Comparison of ENCODE assay signal across 17 mouse cellular contexts in the genomic region with DNA sequence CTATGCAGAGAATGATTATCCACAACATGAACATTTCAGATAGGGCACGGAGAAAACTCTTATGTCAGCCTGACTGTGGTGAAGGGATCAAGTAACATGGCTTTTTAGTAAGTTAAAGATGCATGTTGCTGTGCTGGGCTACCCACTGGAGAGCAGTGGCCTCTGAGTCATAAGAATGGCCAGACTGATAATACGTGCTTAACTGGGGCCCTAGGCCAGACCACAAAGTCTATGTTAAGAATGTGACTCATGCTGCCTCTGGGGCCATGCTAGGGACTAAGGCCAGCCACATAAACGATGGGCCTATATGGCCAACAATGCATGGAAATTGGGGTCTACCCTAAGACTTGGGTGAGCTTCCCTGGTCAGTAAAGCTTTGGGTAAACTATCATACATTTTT. TPM values are rescaled to one million over a fixed set of nuclear protein-coding genes. Genes with fewer than 3 reads are reported as not detected.
A peak's percentile ranks its signal among the peaks of the same experiment; 100 is the strongest.
DNase-seq lines count a peak whose midpoint lies in the region; ATAC-seq and TF ChIP-seq lines count a peak whose summit lies in the region.
"Had no signal": no experiment of that assay in that cellular context is flagged by ENCODE, and none has a peak within 500 bp of the region (broad histone marks: within the 10 kb centered on the region; RNA-seq: fewer than 3 reads in every experiment).

No protein-coding gene starts in this region.

- no peak overlapping the region for H3K4me2 ChIP-seq in liver, embryonic 11.5 days
- H3K4me2 ChIP-seq in embryonic facial prominence, embryonic 15.5 days (replicated peaks), result no peak overlapping the region
- no peak overlapping the region for H3K4me2 ChIP-seq in hindbrain, embryonic 16.5 days (ENCODE audit: low read length)
- H3K4me2 ChIP-seq: embryonic facial prominence, embryonic 13.5 days; kidney, embryonic 15.5 days; midbrain, embryonic 12.5 days; neural tube, embryonic 12.5 days had no signal

- intact Hi-C loops in left cerebral cortex, postnatal 4 days (cut with DNase I), result no loop called here

- H3K4me3 ChIP-seq in liver, embryonic 11.5 days (ENCODE audit: low read depth, low read length), result no peak overlapping the region
- H3K4me3 ChIP-seq in MEL (ENCODE audit: control insufficient read depth in 1 of 2, insufficient read depth in 1 of 2, low read depth in 2 of 2, low read length in 2 of 2), result no peak overlapping the region
- no peak overlapping the region for H3K4me3 ChIP-seq in embryonic facial prominence, embryonic 15.5 days (replicated peaks)
- no peak overlapping the region for H3K4me3 ChIP-seq in limb, embryonic 10.5 days
- H3K4me3 ChIP-seq in hindbrain, embryonic 16.5 days (ENCODE audit: low read length), result no peak overlapping the region
- H3K4me3 ChIP-seq: embryonic facial prominence, embryonic 13.5 days; kidney, embryonic 15.5 days; midbrain, embryonic 12.5 days; neural tube, embryonic 12.5 days had no signal

- no peak for TF ChIP-seq POLR2A in MEL (IDR thresholded peaks at IDR 0.05; ENCODE audit: control insufficient read depth in 1 of 2, insufficient read depth in 1 of 2, low read depth in 1 of 2, low read length in 2 of 2, poor library complexity in 1 of 2)

- H3K36me3 ChIP-seq in liver, embryonic 11.5 days (ENCODE audit: control insufficient read depth, insufficient read depth, low read length), result peaks cover 41% of the 10 kb centered on the region
- H3K36me3 ChIP-seq in MEL (ENCODE audit: control insufficient read depth in 1 of 2, insufficient read depth in 2 of 2, low read length in 2 of 2), result no peaks in the 10 kb centered on the region
- peaks cover 60% of the 10 kb centered on the region for H3K36me3 ChIP-seq in embryonic facial prominence, embryonic 15.5 days
- H3K36me3 ChIP-seq in limb, embryonic 10.5 days, result peaks cover 98% of the 10 kb centered on the region
- 0 out of 2 replicates have a peak, but pooled peaks cover 6% of the 10 kb centered on the region for H3K36me3 ChIP-seq in hindbrain, embryonic 16.5 days (ENCODE audit: control insufficient read depth, insufficient read depth, low read length)

- H3K4me1 ChIP-seq in liver, embryonic 11.5 days (replicated peaks; ENCODE audit: control insufficient read depth, insufficient read depth, low read length), result peaks cover 6% of the 10 kb centered on the region
- H3K4me1 ChIP-seq in MEL (ENCODE audit: control insufficient read depth in 1 of 2, insufficient read depth in 2 of 2, low read length in 2 of 2), result peaks cover 0 to 3% of the 10 kb centered on the region in 2 experiments; a peak in 1 of 4 replicates
- 0 out of 2 replicates have a peak, but pooled peaks cover 6% of the 10 kb centered on the region for H3K4me1 ChIP-seq in embryonic facial prominence, embryonic 15.5 days
- H3K4me1 ChIP-seq in limb, embryonic 10.5 days, result peaks cover 11% of the 10 kb centered on the region
- H3K4me1 ChIP-seq in hindbrain, embryonic 16.5 days (ENCODE audit: control insufficient read depth, insufficient read depth, low read depth, low read length), result no peaks in the 10 kb centered on the region
- H3K4me1 ChIP-seq: kidney, embryonic 15.5 days had no signal

- no peak overlapping the region for H3K27ac ChIP-seq in liver, embryonic 11.5 days (ENCODE audit: low read depth, low read length)
- H3K27ac ChIP-seq in MEL (ENCODE audit: control insufficient read depth, low read depth, low read length), result no peak overlapping the region
- H3K27ac ChIP-seq in embryonic facial prominence, embryonic 15.5 days (replicated peaks), result no peak overlapping the region
- no peak overlapping the region for H3K27ac ChIP-seq in limb, embryonic 10.5 days
- H3K27ac ChIP-seq in hindbrain, embryonic 16.5 days (ENCODE audit: low read depth, low read length), result no peak overlapping the region
- H3K27ac ChIP-seq: embryonic facial prominence, embryonic 13.5 days; kidney, embryonic 15.5 days; liver, embryonic 14.5 days; midbrain, embryonic 12.5 days; neural tube, embryonic 12.5 days had no signal

- ATAC-seq in liver, embryonic 11.5 days (replicated peaks; ENCODE audit: low FRiP score), result peak; percentile 72
- ATAC-seq in embryonic facial prominence, embryonic 15.5 days (ENCODE audit: insufficient number of reproducible peaks, low FRiP score, low TSS enrichment, low read depth), result peak; percentile 69; the same call in 1 of the 2 replicates
- no peak for ATAC-seq in frontal cortex, adult (ENCODE audit: low TSS enrichment)
- no peak for ATAC-seq in hindbrain, embryonic 16.5 days

- TF ChIP-seq RAD21 in MEL (IDR thresholded peaks at IDR 0.05; ENCODE audit: low read depth, low read length), result no peak

- WGBS in liver, embryonic 11.5 days, result 34% methylated on average over 3 of the region's 3 CpGs
- 52% methylated on average over 3 of the region's 3 CpGs for WGBS in embryonic facial prominence, embryonic 15.5 days
- 90% methylated on average over 3 of the region's 3 CpGs for WGBS in limb, embryonic 10.5 days
- 77% methylated on average over 3 of the region's 3 CpGs for WGBS in hindbrain, embryonic 16.5 days

- no peak for TF ChIP-seq CTCF in MEL (IDR thresholded peaks at IDR 0.05 in 2 of 3, conservative IDR thresholded peaks at IDR 0.05 in 1 of 3; ENCODE audit: control insufficient read depth in 1 of 3, insufficient read depth in 1 of 3, low read depth in 2 of 3, low read length in 3 of 3, poor library complexity in 1 of 3, severe bottlenecking in 1 of 3)

- H3K9ac ChIP-seq in liver, embryonic 11.5 days (ENCODE audit: low read depth, low read length), result no peak overlapping the region
- no peak overlapping the region for H3K9ac ChIP-seq in MEL (ENCODE audit: control insufficient read depth, low read depth, low read length, poor library complexity, severe bottlenecking)
- no peak overlapping the region for H3K9ac ChIP-seq in embryonic facial prominence, embryonic 15.5 days
- H3K9ac ChIP-seq in hindbrain, embryonic 16.5 days (ENCODE audit: low read depth, low read length), result no peak overlapping the region
- H3K9ac ChIP-seq: embryonic facial prominence, embryonic 13.5 days; kidney, embryonic 15.5 days; liver, embryonic 14.5 days; midbrain, embryonic 12.5 days; neural tube, embryonic 12.5 days had no signal

- no peaks in the 10 kb centered on the region for H3K9me3 ChIP-seq in liver, embryonic 11.5 days (ENCODE audit: control insufficient read depth, low read length)
- no peaks in the 10 kb centered on the region for H3K9me3 ChIP-seq in MEL (replicated peaks; ENCODE audit: insufficient read depth, low read length)
- H3K9me3 ChIP-seq in embryonic facial prominence, embryonic 15.5 days (replicated peaks), result no peaks in the 10 kb centered on the region
- no peaks in the 10 kb centered on the region for H3K9me3 ChIP-seq in limb, embryonic 10.5 days (replicated peaks)
- H3K9me3 ChIP-seq in hindbrain, embryonic 16.5 days (ENCODE audit: control insufficient read depth, low read length), result no peaks in the 10 kb centered on the region
- H3K9me3 ChIP-seq: embryonic facial prominence, embryonic 13.5 days; kidney, embryonic 15.5 days; midbrain, embryonic 12.5 days; neural tube, embryonic 12.5 days had no signal

- DNase-seq in liver, embryonic 11.5 days (ENCODE audit: low spot score), result no peak
- DNase-seq in liver, result no peak
- peak; percentile 52 for DNase-seq in MEL (ENCODE audit: low read depth, low spot score)
- peak; percentile 23 for DNase-seq in limb, embryonic 10.5 days (ENCODE audit: low spot score)
- DNase-seq in left cerebral cortex, postnatal 4 days, result no peak
- DNase-seq: adrenal gland, postnatal 25 days; cerebellum, adult 9-10 months; layer of hippocampus, postnatal 36 days; thymus, postnatal 36 days had no signal

- no peaks in the 10 kb centered on the region for H3K79me2 ChIP-seq in MEL (ENCODE audit: control insufficient read depth, insufficient read depth, low read length, poor library complexity)

- peak; percentile 29 to 42; a peak in 3 of 4 replicates for TF ChIP-seq EP300 in MEL (IDR thresholded peaks at IDR 0.05; ENCODE audit: low read depth in 1 of 2, low read length in 2 of 2)

- no peaks in the 10 kb centered on the region for H3K27me3 ChIP-seq in liver, embryonic 11.5 days (replicated peaks; ENCODE audit: control insufficient read depth, insufficient read depth, low read length)
- peaks cover 1 to 3% of the 10 kb centered on the region in 2 experiments; a peak in 3 of 4 replicates for H3K27me3 ChIP-seq in MEL (ENCODE audit: control insufficient read depth in 1 of 2, insufficient read depth in 2 of 2, low read length in 2 of 2)
- no peaks in the 10 kb centered on the region for H3K27me3 ChIP-seq in embryonic facial prominence, embryonic 15.5 days
- H3K27me3 ChIP-seq in limb, embryonic 10.5 days (ENCODE audit: low read depth, poor library complexity, severe bottlenecking), result no peaks in the 10 kb centered on the region
- no peaks in the 10 kb centered on the region for H3K27me3 ChIP-seq in hindbrain, embryonic 16.5 days (replicated peaks; ENCODE audit: control insufficient read depth, insufficient read depth, low read length)
- H3K27me3 ChIP-seq: embryonic facial prominence, embryonic 13.5 days; kidney, embryonic 15.5 days; midbrain, embryonic 12.5 days; neural tube, embryonic 12.5 days had no signal

TF ChIP-seq in MEL, 35 proteins besides CTCF, POLR2A, EP300 and RAD21:
- TF ChIP-seq GATA1 (IDR thresholded peaks at IDR 0.05; ENCODE audit: low read depth, low read length) (peak; percentile 32; the same call in 1 of the 2 replicates), HCFC1 (IDR thresholded peaks at IDR 0.05; ENCODE audit: low read depth, low read length) (no peak)

RNA-seq across cellular contexts. Expression of gene Ddc, which starts 41.7 kb away (rescaled TPM):
- polyA plus RNA-seq in liver, embryonic 11.5 days (2014; fragmentation: Nextera tagmentation; extraction: Ambion mirVana), result 15.9 and 17.2 TPM in 2 replicates
- 0.08 TPM in 1 of 2 replicates, not detected in the other for total RNA-seq in MEL (2012; rRNA removed)
- under 1 TPM in 1 of 2 experiments, not detected in 1; 0.07 TPM for polyA plus RNA-seq in MEL (2012; ENCODE audit: insufficient read depth in 1 of 2, insufficient read length in 2 of 2, low read depth in 1 of 2, low replicate concordance in 2 of 2, missing spikeins in 1 of 2)
- polyA plus RNA-seq in embryonic facial prominence, embryonic 15.5 days (2015; fragmentation: Nextera tagmentation; extraction: Ambion mirVana), result 20.7 and 24.2 TPM in 2 replicates
- 5.5 and 6.2 TPM in 2 replicates for polyA plus RNA-seq in limb, embryonic 10.5 days (2016; fragmentation: Nextera tagmentation; extraction: Ambion mirVana)
- 1 to 10 TPM; 2.6 to 3.7 TPM for total RNA-seq in left cerebral cortex, postnatal 4 days (2021)
- 10.6 and 11.9 TPM in 2 replicates for polyA plus RNA-seq in hindbrain, embryonic 16.5 days (2015; fragmentation: Nextera tagmentation; extraction: Ambion mirVana)

Comparison
In these comparisons a context has a peak if more than half of its experiments do, and no peak if none do; other contexts are left out.
1. ATAC-seq: peak in liver, embryonic 11.5 days (single experiment) and embryonic facial prominence, embryonic 15.5 days (single experiment); none in frontal cortex, adult (single experiment) and hindbrain, embryonic 16.5 days (single experiment).
2. DNase-seq: peak in MEL (single experiment) and limb, embryonic 10.5 days (single experiment); none in liver, embryonic 11.5 days (single experiment), liver (single experiment) and left cerebral cortex, postnatal 4 days (single experiment).